Mouse (Mus musculus): ENCODE measurements around the gene Aqp9. TPM values are rescaled to one million over a fixed set of nuclear protein-coding genes. Genes with fewer than 3 reads are reported as not detected.
A peak's percentile ranks its signal among the peaks of the same experiment; 100 is the strongest.

Aqp9 gene
- total and polyA plus RNA-seq, 2 experiments from 2014 or later = 0.37 to 2.5 TPM

DNA sequence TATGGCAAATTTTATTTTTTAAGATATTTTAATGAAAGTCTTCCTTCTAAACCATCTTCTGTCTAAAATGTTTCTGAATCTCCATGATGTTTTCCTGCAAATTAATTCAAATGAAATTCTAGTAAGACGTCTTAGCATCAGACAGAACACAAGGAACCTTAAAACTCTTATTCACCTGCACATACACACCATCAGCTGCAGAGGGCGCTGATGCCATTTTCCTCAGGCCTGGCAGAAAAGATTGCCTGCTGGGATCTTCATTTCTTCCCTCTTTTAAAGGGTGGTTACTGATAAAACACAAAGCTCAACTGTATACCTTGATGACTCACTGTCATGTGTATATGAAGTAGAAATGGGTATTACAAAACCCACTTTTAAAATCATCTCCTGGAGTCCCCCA is 42.4 kb upstream of the Aqp9 start:
- 14% methylated on average over 2 of the region's 2 CpGs for WGBS
- Histone ChIP-seq H3K4me2 (ENCODE audit: low read depth, low read length) (no peak overlapping the region), H3K9me3 (ENCODE audit: low read length) (no peaks in the 10 kb centered on the region), H3K27ac (no peak overlapping the region), H3K9ac (replicated peaks; ENCODE audit: low read length) (no peak overlapping the region), H3K27me3 (ENCODE audit: insufficient read depth, low read length) (peaks cover 21% of the 10 kb centered on the region), H3K4me1 (ENCODE audit: insufficient read depth, low read length) (no peaks in the 10 kb centered on the region), H3K4me3 (ENCODE audit: low read length) (no peak overlapping the region), H3K36me3 (ENCODE audit: insufficient read depth, low read length) (no peaks in the 10 kb centered on the region)
- peak; percentile 83 for TF ChIP-seq CTCF (IDR thresholded peaks at IDR 0.05; ENCODE audit: low read depth)
- peak; percentile 63 for DNase-seq (ENCODE audit: low spot score)
- no peak for ATAC-seq

DNA sequence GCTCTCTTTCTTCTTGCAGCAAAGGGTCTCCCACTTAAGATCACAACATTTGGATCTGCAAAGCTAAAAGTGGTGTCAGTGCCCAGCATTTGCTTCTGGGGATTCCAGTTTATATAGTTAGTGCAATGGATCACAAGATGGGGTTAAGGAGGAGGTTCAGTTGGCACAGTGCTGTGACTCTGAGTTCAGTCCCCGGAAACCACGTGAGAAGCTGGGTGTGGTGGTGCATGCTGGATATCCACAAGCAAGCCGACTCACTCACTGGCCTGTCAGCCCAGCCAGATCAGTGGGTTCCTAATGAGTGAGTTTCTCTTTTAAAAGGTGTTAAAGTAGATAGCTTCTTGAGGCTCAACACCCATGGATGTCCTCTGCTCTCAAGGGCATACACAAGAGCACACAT is 40.8 kb upstream of the Aqp9 start:
- no peak overlapping the region for H3K9ac ChIP-seq (replicated peaks; ENCODE audit: low read length)
- TF ChIP-seq CTCF (IDR thresholded peaks at IDR 0.05; ENCODE audit: low read depth) = no peak
- no peaks in the 10 kb centered on the region for H3K9me3 ChIP-seq (ENCODE audit: low read length)
- H3K4me1 ChIP-seq (ENCODE audit: insufficient read depth, low read length) = no peaks in the 10 kb centered on the region
- ATAC-seq = no peak
- H3K4me2 ChIP-seq (ENCODE audit: low read depth, low read length) = no peak overlapping the region
- WGBS = 56% methylated on average over 3 of the region's 3 CpGs
- DNase-seq (ENCODE audit: low spot score) = no peak
- H3K27me3 ChIP-seq (ENCODE audit: insufficient read depth, low read length) = peaks cover 10% of the 10 kb centered on the region
- no peak overlapping the region for H3K27ac ChIP-seq
- no peak overlapping the region for H3K4me3 ChIP-seq (ENCODE audit: low read length)
- H3K36me3 ChIP-seq (ENCODE audit: insufficient read depth, low read length) = no peaks in the 10 kb centered on the region

DNA sequence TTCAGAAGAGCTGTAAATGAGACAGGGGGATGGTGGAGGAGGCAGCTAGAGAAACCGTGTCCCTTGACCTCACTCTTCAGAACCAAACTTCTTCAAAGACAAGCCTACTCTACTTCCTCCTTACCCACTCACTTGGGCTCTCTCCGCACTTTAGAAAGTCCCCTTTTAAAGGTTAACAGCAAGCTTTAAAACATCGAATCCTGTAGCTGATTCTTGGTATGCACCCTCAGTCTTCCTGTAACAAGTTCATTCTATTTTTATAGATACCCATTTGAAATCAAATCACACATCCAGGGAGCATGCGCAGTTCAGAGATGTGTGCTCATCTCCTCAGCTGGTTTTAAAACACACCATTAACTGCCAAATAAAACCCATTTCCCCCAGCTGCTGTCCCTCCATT is 33.8 kb upstream of the Aqp9 start:
- ATAC-seq (no peak), DNase-seq (ENCODE audit: low spot score) (no peak)
- H3K4me2 ChIP-seq (ENCODE audit: low read depth, low read length) = no peak overlapping the region
- H3K27me3 ChIP-seq (ENCODE audit: insufficient read depth, low read length) = no peaks in the 10 kb centered on the region
- no peaks in the 10 kb centered on the region for H3K4me1 ChIP-seq (ENCODE audit: insufficient read depth, low read length)
- no peak overlapping the region for H3K4me3 ChIP-seq (ENCODE audit: low read length)
- H3K9ac ChIP-seq (replicated peaks; ENCODE audit: low read length) = no peak overlapping the region
- TF ChIP-seq CTCF (IDR thresholded peaks at IDR 0.05; ENCODE audit: low read depth) = no peak
- no peaks in the 10 kb centered on the region for H3K9me3 ChIP-seq (ENCODE audit: low read length)
- no peak overlapping the region for H3K27ac ChIP-seq
- 86% methylated on average over 4 of the region's 4 CpGs for WGBS
- no peaks in the 10 kb centered on the region for H3K36me3 ChIP-seq (ENCODE audit: insufficient read depth, low read length)

DNA sequence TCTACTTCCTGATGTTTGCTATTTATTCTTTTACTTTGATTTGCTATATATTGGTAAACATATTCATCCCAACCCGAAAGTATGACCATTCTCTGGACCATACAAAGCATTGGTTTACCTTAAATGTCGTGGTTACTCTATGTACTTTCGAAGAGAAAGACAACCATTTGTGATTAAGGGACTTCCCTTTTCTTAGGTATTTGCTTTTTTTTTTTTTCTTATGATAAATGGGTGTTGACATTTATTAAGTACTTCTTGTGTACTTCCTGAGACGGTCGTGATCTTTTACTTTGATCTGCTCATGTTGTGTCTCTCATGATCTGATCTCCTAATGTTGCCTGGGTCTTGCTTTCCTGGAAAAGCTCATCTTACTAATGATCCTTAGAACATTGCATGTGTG is 30.3 kb upstream of the Aqp9 start:
- ATAC-seq (no peak), DNase-seq (ENCODE audit: low spot score) (no peak)
- no peak overlapping the region for H3K4me3 ChIP-seq (ENCODE audit: low read length)
- TF ChIP-seq CTCF (IDR thresholded peaks at IDR 0.05; ENCODE audit: low read depth) = no peak
- H3K4me2 ChIP-seq (ENCODE audit: low read depth, low read length) = no peak overlapping the region
- H3K9me3 ChIP-seq (ENCODE audit: low read length) = no peaks in the 10 kb centered on the region
- H3K9ac ChIP-seq (replicated peaks; ENCODE audit: low read length) = no peak overlapping the region
- H3K27ac ChIP-seq = no peak overlapping the region
- H3K36me3 ChIP-seq (ENCODE audit: insufficient read depth, low read length) = no peaks in the 10 kb centered on the region
- no peaks in the 10 kb centered on the region for H3K4me1 ChIP-seq (ENCODE audit: insufficient read depth, low read length)
- H3K27me3 ChIP-seq (ENCODE audit: insufficient read depth, low read length) = no peaks in the 10 kb centered on the region
- 90% methylated on average over 5 of the region's 5 CpGs for WGBS

DNA sequence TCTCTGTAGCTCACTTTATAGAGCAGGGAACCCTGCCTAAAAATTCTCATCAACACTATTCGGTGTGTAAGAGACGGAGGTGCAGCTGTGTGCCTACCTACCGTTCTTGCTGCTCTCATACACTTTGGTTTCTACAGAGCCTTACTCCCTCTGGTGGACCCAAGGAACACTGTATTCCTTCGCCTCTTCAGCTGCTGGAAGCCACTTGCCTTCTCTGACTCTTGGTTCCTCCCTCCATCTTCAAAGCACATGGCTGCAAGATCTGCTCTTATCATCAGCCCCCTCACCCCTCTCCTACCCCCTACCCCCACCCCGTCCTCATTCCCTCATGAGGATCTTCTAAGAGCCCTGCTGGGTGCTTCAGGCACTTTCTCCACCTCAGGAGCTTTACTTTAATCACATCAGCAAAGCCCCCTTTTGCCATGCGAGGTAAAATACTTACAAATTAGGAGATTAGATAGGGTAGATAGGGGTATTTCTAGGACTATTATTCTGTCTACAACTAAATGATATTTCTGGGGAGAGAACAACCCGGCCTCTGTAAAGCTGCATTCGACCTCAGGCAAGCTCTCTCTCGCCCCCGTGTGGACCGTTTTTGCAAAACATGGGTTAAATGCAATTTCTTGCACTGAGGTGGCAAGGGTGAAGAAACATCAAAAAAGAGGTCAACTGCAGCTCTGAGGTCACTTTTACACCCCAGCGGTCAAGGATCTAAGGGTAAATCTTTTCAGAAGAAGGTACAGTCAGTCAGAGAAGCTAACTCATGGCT is 20.3 kb upstream of the Aqp9 start:
- Histone ChIP-seq H3K27ac (no peak overlapping the region), H3K4me2 (ENCODE audit: low read depth, low read length) (peak overlapping the region; percentile 52), H3K4me1 (ENCODE audit: insufficient read depth, low read length) (no peaks in the 10 kb centered on the region), H3K27me3 (ENCODE audit: insufficient read depth, low read length) (no peaks in the 10 kb centered on the region), H3K4me3 (ENCODE audit: low read length) (peak overlapping the region; percentile 10; the same call in 1 of the 2 replicates), H3K9me3 (ENCODE audit: low read length) (no peaks in the 10 kb centered on the region), H3K36me3 (ENCODE audit: insufficient read depth, low read length) (no peaks in the 10 kb centered on the region), H3K9ac (replicated peaks; ENCODE audit: low read length) (no peak overlapping the region)
- peak; percentile 84 for DNase-seq (ENCODE audit: low spot score)
- TF ChIP-seq CTCF (IDR thresholded peaks at IDR 0.05; ENCODE audit: low read depth) = peak; percentile 84
- 8% methylated on average over 12 of the region's 12 CpGs for WGBS
- peak; percentile 87 for ATAC-seq

DNA sequence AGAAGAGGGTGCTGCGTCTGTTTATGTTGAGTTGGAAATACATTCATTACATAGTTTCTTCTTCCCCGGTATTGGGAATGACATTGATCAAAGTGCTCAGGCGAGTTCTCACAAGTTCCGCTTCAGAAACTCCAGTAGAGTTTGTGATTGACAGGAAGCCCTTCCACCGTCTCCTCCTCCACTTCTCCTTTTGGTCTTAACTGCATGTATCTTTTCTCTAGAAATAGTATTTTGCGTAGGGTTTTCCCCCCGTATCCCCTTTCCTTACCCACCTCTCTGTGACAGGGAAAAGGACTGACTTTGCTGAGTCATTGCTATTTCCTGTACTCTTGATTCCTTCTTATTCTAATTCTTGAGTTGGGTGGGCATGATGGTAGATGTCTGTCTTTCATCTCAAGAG is 18.9 kb upstream of the Aqp9 start:
- Histone ChIP-seq H3K4me1 (ENCODE audit: insufficient read depth, low read length) (no peaks in the 10 kb centered on the region), H3K27ac (no peak overlapping the region), H3K27me3 (ENCODE audit: insufficient read depth, low read length) (no peaks in the 10 kb centered on the region), H3K4me2 (ENCODE audit: low read depth, low read length) (no peak overlapping the region), H3K9me3 (ENCODE audit: low read length) (no peaks in the 10 kb centered on the region), H3K36me3 (ENCODE audit: insufficient read depth, low read length) (no peaks in the 10 kb centered on the region), H3K4me3 (ENCODE audit: low read length) (no peak overlapping the region), H3K9ac (replicated peaks; ENCODE audit: low read length) (no peak overlapping the region)
- DNase-seq (ENCODE audit: low spot score) (no peak), ATAC-seq (no peak)
- TF ChIP-seq CTCF (IDR thresholded peaks at IDR 0.05; ENCODE audit: low read depth) = no peak
- WGBS = 90% methylated on average over 7 of the region's 7 CpGs

DNA sequence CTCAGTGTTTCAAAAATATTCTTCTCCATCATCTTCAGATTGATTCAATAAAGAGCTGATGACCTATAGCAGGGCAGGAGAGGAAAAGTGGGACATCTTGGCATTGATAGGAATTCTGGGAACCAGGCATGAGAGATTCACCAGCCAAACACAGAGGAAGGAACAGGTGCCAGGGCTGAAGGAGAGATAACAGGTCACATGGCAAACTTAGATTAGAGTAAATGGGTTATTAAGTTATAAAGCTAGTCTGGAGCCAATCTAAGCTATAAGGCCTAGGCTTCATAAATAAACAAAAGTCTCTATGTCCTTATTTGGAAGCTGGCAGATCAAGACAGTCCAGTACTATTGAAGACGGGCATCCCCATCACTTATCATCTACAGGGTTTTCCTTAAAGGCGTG is 17.3 kb upstream of the Aqp9 start:
- Histone ChIP-seq H3K4me1 (ENCODE audit: insufficient read depth, low read length) (no peaks in the 10 kb centered on the region), H3K4me2 (ENCODE audit: low read depth, low read length) (no peak overlapping the region), H3K27ac (no peak overlapping the region), H3K9ac (replicated peaks; ENCODE audit: low read length) (no peak overlapping the region), H3K27me3 (ENCODE audit: insufficient read depth, low read length) (no peaks in the 10 kb centered on the region), H3K4me3 (ENCODE audit: low read length) (no peak overlapping the region), H3K36me3 (ENCODE audit: insufficient read depth, low read length) (no peaks in the 10 kb centered on the region), H3K9me3 (ENCODE audit: low read length) (no peaks in the 10 kb centered on the region)
- ATAC-seq = no peak
- DNase-seq (ENCODE audit: low spot score) = no peak
- TF ChIP-seq CTCF (IDR thresholded peaks at IDR 0.05; ENCODE audit: low read depth) = no peak
- 87% methylated on average over 2 of the region's 2 CpGs for WGBS
